Mouse (Mus musculus): ENCODE results near the gene Ccdc186. TPM values are rescaled to one million over a fixed set of nuclear protein-coding genes. Genes with fewer than 3 reads are reported as not detected.

The Ccdc186 gene
- polyA plus RNA-seq, 1 experiment, result 2.0 TPM

DNA sequence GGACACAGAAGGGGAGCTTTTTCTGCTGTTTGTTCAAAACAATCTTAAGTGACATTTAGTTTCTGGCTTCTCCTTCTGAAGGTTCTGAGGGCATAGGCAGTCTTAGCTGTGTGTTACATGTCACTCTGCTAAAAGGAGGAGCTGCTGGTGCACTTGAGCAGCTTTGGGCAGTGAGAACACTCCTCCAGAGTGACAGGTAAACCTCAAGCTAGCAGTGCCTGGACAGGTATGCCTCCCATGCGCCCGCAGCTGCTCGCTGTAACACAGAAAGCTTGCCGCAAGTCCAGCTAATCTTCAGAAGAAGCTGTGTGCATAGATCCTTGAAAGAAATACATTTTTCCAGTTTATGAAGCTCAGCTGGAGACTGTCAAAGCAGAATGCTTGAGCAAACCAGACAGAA, 8.2 kb upstream of the Ccdc186 start:
- H3K4me1 ChIP-seq (ENCODE audit: control insufficient read depth, insufficient read depth, insufficient read length), result no peaks in the 10 kb centered on the region
- no peaks in the 10 kb centered on the region for H3K36me3 ChIP-seq (ENCODE audit: control insufficient read depth, insufficient read depth, low read length)
- H3K27me3 ChIP-seq (ENCODE audit: control insufficient read depth, insufficient read depth, low read length), result peaks cover 8% of the 10 kb centered on the region
- TF ChIP-seq POLR2A (IDR thresholded peaks at IDR 0.05; ENCODE audit: low read depth, low read length), result no peak
- no peak for TF ChIP-seq CTCF (IDR thresholded peaks at IDR 0.05; ENCODE audit: extremely low read depth, insufficient read depth, insufficient read length, insufficient replicate concordance)
- H3K27ac ChIP-seq (ENCODE audit: insufficient read depth, low read length), result no peak overlapping the region
- DNase-seq (ENCODE audit: low read depth in 1 of 2, low spot score in 2 of 2), result no peak
- 92% methylated on average over 4 of the region's 4 CpGs for WGBS
- H3K4me3 ChIP-seq (ENCODE audit: extremely low read depth, insufficient read depth, insufficient read length), result no peak overlapping the region

DNA sequence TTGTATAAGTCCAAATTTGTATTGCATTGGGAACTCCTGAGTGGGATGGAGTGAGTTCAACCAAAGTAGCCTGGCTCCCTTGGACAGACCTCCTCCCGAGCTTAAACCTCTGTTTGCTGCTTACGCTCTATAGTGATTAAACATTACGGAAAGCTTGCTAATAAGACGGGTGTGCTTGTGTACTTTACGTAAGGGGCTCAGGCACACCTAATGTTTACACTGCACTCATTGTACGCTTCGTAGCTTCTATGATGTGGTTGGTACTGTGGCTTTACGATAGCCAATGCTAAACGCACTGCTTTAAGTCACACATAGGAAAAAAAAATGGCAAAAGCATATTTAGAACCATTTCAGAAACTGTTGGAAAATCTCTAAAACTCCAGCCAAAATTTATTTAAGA, 7.3 kb upstream of the Ccdc186 start:
- DNase-seq (ENCODE audit: low read depth in 1 of 2, low spot score in 2 of 2), result no peak
- Histone ChIP-seq H3K4me1 (ENCODE audit: control insufficient read depth, insufficient read depth, insufficient read length) (no peaks in the 10 kb centered on the region), H3K4me3 (ENCODE audit: extremely low read depth, insufficient read depth, insufficient read length) (no peak overlapping the region), H3K27me3 (ENCODE audit: control insufficient read depth, insufficient read depth, low read length) (peaks cover 8% of the 10 kb centered on the region), H3K36me3 (ENCODE audit: control insufficient read depth, insufficient read depth, low read length) (no peaks in the 10 kb centered on the region), H3K27ac (ENCODE audit: insufficient read depth, low read length) (no peak overlapping the region)
- WGBS, result 89% methylated on average over 9 of the region's 9 CpGs
- TF ChIP-seq POLR2A (IDR thresholded peaks at IDR 0.05; ENCODE audit: low read depth, low read length) (no peak), CTCF (IDR thresholded peaks at IDR 0.05; ENCODE audit: extremely low read depth, insufficient read depth, insufficient read length, insufficient replicate concordance) (no peak)

DNA sequence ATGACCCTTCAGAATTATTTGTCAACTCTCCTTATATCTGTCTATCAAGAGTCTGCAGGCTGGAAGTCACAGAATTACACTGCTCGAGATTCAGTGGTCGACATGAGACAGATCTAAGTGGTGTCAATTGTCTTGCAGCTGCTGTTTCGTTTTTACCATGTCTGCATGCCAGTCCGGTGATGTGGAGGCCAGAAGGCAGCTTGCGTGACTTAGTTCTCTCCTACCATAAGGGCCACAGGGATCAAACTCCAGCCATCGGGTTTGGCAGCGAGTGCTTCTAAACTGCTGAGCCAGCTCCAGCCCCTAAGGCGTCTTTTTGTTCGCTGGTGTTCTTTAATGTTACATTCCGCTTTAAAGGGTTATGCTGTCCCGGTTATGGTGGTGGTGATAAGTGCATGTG, 6.3 kb upstream of the Ccdc186 start:
- no peaks in the 10 kb centered on the region for H3K4me1 ChIP-seq (ENCODE audit: control insufficient read depth, insufficient read depth, insufficient read length)
- peaks cover 8% of the 10 kb centered on the region for H3K27me3 ChIP-seq (ENCODE audit: control insufficient read depth, insufficient read depth, low read length)
- no peak for DNase-seq (ENCODE audit: low read depth in 1 of 2, low spot score in 2 of 2)
- H3K4me3 ChIP-seq (ENCODE audit: extremely low read depth, insufficient read depth, insufficient read length), result no peak overlapping the region
- H3K27ac ChIP-seq (ENCODE audit: insufficient read depth, low read length), result no peak overlapping the region
- WGBS, result 86% methylated on average over 11 of the region's 11 CpGs
- no peaks in the 10 kb centered on the region for H3K36me3 ChIP-seq (ENCODE audit: control insufficient read depth, insufficient read depth, low read length)
- TF ChIP-seq CTCF (IDR thresholded peaks at IDR 0.05; ENCODE audit: extremely low read depth, insufficient read depth, insufficient read length, insufficient replicate concordance) (no peak), POLR2A (IDR thresholded peaks at IDR 0.05; ENCODE audit: low read depth, low read length) (no peak)

DNA sequence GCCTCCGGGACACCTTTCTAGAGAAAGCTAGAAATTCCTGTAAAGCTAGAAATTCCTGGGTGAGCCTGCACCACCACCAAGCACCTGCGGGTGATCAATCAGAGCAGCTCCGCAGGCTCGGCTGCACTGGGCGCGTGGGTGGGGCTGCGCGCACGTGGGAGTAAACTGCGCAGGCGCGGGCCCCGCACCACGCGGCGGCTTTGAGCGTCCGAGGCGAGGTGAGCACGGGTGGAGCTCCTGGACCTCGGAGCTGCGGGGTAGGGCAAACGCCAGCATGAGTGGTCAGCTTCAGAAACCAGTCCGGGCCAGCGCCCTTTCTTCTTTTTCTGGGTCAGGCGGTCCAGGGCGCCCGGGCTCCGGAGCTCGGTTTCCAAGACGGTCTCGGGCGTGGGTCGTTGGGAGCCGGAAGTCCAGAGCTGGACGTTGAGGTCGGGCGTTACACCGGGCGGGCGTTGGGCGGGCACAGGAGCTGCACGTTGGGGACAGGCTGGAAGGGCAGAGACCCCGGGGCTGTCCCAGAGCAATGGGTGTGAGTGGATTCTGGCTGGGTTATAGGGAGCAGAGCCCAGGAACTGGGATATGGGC, 4.1 kb upstream of the Ccdc186 start, which contains the start of gene Tdrd1:
Gene Tdrd1, plus strand, starts transcription at position 163 of the 585 bp plus-strand sequence.
- Histone ChIP-seq H3K27me3 (ENCODE audit: control insufficient read depth, insufficient read depth, low read length) (peaks cover 7% of the 10 kb centered on the region), H3K4me1 (ENCODE audit: control insufficient read depth, insufficient read depth, insufficient read length) (no peaks in the 10 kb centered on the region), H3K36me3 (ENCODE audit: control insufficient read depth, insufficient read depth, low read length) (no peaks in the 10 kb centered on the region), H3K4me3 (ENCODE audit: extremely low read depth, insufficient read depth, insufficient read length) (no peak within 1 kb of the TSS), H3K27ac (ENCODE audit: insufficient read depth, low read length) (no peak within 1 kb of the TSS)
- 75% methylated on average over 44 of the region's 44 CpGs for WGBS
- DNase-seq (ENCODE audit: low read depth in 1 of 2, low spot score in 2 of 2), result no peak
- TF ChIP-seq CTCF (IDR thresholded peaks at IDR 0.05; ENCODE audit: extremely low read depth, insufficient read depth, insufficient read length, insufficient replicate concordance) (no peak), POLR2A (IDR thresholded peaks at IDR 0.05; ENCODE audit: low read depth, low read length) (no peak)

DNA sequence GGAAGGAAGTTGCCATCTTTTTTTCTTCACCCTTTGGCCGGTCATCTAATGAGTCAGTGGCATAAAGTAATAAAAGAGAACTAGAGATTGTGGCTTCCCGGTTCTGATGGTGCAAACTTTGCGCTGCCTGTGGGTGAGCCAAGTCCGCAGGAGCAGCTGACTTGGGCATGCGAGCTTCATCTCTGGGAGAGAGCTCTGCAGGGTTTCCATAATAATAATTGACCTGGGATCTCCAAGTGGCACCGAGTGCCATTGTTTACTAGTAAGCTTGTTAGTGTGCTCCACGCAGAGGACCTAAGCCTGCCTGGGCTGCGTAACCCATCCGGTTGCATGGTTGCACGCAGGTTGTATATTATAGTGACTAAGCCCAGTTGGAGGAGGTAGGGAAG, 452 bp upstream of the Ccdc186 start:
- no peak overlapping the region for H3K27ac ChIP-seq (ENCODE audit: insufficient read depth, low read length)
- no peak for TF ChIP-seq CTCF (IDR thresholded peaks at IDR 0.05; ENCODE audit: extremely low read depth, insufficient read depth, insufficient read length, insufficient replicate concordance)
- TF ChIP-seq POLR2A (IDR thresholded peaks at IDR 0.05; ENCODE audit: low read depth, low read length), result no peak
- H3K36me3 ChIP-seq (ENCODE audit: control insufficient read depth, insufficient read depth, low read length), result no peaks in the 10 kb centered on the region
- H3K4me3 ChIP-seq (ENCODE audit: extremely low read depth, insufficient read depth, insufficient read length), result peak overlapping the region; percentile 62
- DNase-seq (ENCODE audit: low read depth in 1 of 2, low spot score in 2 of 2), result peak in 1 of 2 experiments; percentile 14
- peaks cover 5% of the 10 kb centered on the region for H3K27me3 ChIP-seq (ENCODE audit: control insufficient read depth, insufficient read depth, low read length)
- no peaks in the 10 kb centered on the region for H3K4me1 ChIP-seq (ENCODE audit: control insufficient read depth, insufficient read depth, insufficient read length)
- 20% methylated on average over 10 of the region's 10 CpGs for WGBS

DNA sequence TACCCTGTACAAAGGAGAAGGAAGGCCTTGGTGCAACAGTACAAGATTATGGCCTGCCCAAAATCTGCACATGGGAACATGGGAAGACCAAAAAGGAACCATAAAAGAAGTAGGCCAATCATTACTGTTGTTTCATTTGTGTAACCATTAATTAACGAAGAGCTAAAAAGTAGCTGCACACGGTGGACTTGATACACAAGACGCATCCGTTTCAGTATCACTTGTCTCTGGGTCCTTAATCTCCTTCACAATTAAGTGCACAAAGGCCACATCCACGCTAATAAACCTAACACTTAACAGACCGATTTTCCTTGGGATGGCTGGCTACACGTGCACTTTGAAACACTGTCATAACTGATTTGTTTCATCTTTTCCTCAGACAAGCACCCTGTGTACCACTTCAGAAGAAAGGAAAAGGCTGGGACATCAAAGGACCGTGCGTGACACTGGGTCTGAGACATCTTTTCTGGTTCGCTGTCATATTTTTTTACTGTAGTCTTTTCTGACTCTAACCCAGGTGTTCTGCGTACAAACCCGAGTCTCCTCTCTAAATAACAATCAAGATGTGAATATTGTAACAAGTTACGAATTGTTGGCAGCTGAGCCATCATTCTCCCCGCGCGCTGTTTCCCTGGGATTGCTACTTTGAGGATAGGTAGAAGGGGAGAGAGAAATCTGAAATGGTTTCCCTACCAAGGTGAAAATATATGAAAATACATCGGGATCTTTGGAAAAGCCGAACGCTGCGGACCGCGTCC, 771 bp downstream of the Ccdc186 start:
- no peak for DNase-seq (ENCODE audit: low read depth in 1 of 2, low spot score in 2 of 2)
- peak overlapping the region; percentile 87 for H3K4me3 ChIP-seq (ENCODE audit: extremely low read depth, insufficient read depth, insufficient read length)
- H3K36me3 ChIP-seq (ENCODE audit: control insufficient read depth, insufficient read depth, low read length), result no peaks in the 10 kb centered on the region
- H3K4me1 ChIP-seq (ENCODE audit: control insufficient read depth, insufficient read depth, insufficient read length), result no peaks in the 10 kb centered on the region
- no peak overlapping the region; the same call in 1 of the 2 replicates for H3K27ac ChIP-seq (ENCODE audit: insufficient read depth, low read length)
- TF ChIP-seq POLR2A (IDR thresholded peaks at IDR 0.05; ENCODE audit: low read depth, low read length) (no peak), CTCF (IDR thresholded peaks at IDR 0.05; ENCODE audit: extremely low read depth, insufficient read depth, insufficient read length, insufficient replicate concordance) (no peak)
- H3K27me3 ChIP-seq (ENCODE audit: control insufficient read depth, insufficient read depth, low read length), result 0 out of 2 replicates have a peak, but pooled peaks cover 3% of the 10 kb centered on the region
- 14% methylated on average over 22 of the region's 22 CpGs for WGBS

Data from spleen, adult 2 months (tissue).